ENCODE assay signal across 21 mouse cellular contexts in the genomic region with DNA sequence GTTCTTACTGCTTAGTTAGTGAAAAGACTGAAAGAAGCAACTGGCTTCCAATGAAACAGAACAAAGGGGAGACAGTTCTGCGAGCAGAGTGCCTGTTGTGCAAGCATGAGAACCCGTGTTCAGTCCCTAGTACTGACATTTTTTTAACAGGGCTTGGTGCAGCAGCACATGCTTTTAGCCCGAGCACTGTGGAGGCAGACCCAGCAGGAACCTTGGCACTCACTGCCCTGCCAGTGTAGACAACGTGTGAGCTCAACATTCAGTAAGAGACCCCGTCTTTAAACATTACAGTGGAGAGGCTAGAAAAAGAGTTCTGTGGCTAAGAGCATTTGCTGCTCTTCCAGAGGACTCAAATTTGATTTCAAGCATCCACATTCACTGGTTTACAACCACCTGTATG. TPM values are rescaled to one million over a fixed set of nuclear protein-coding genes. Genes with fewer than 3 reads are reported as not detected.
DNase-seq lines count a peak whose midpoint lies in the region; ATAC-seq lines count a peak whose summit lies in the region.
"Had no signal": no experiment of that assay in that cellular context is flagged by ENCODE, and none has a peak within 500 bp of the region (broad histone marks: within the 10 kb centered on the region; RNA-seq: fewer than 3 reads in every experiment).

No protein-coding gene starts in this region.

- no peaks in the 10 kb centered on the region for H3K4me1 ChIP-seq in heart, embryonic 11.5 days (ENCODE audit: control insufficient read depth, insufficient read depth, low read length)
- H3K4me1 ChIP-seq: embryonic facial prominence, embryonic 10.5 days; embryonic facial prominence, embryonic 12.5 days; forebrain, embryonic 13.5 days; forebrain, embryonic 15.5 days had no signal

- H3K27me3 ChIP-seq in heart, embryonic 11.5 days (ENCODE audit: control insufficient read depth, insufficient read depth, low read length), result no peaks in the 10 kb centered on the region
- H3K27me3 ChIP-seq: CH12.LX; embryonic facial prominence, embryonic 12.5 days; forebrain, embryonic 13.5 days; forebrain, embryonic 15.5 days; Patski had no signal

- H3K9ac ChIP-seq in heart, embryonic 11.5 days (ENCODE audit: low read depth, low read length), result no peak overlapping the region
- H3K9ac ChIP-seq: embryonic facial prominence, embryonic 12.5 days; forebrain, embryonic 13.5 days; forebrain, embryonic 15.5 days; forebrain, postnatal 0 days had no signal

- ATAC-seq in heart, embryonic 11.5 days (replicated peaks; ENCODE audit: insufficient number of reproducible peaks, low FRiP score, low TSS enrichment), result no peak
- ATAC-seq: activated CD4-positive, CD25-positive, alpha-beta regulatory T cell, adult 4 months; CD4-positive, CD25-positive, alpha-beta regulatory T cell, adult 4 months; forebrain, embryonic 13.5 days; forebrain, embryonic 15.5 days; forebrain, postnatal 0 days; Patski had no signal

- peaks cover 27% of the 10 kb centered on the region for H3K36me3 ChIP-seq in heart, embryonic 11.5 days (ENCODE audit: control insufficient read depth, insufficient read depth, low read length)

- WGBS in heart, embryonic 11.5 days (ENCODE audit: insufficient replicate concordance), result 94% methylated on average over 5 of the region's 5 CpGs

- no peaks in the 10 kb centered on the region for H3K9me3 ChIP-seq in heart, embryonic 11.5 days (replicated peaks; ENCODE audit: control insufficient read depth, low read length)
- H3K9me3 ChIP-seq: embryonic facial prominence, embryonic 10.5 days; embryonic facial prominence, embryonic 12.5 days; forebrain, embryonic 13.5 days; forebrain, embryonic 15.5 days; G1E had no signal

- no peak overlapping the region for H3K4me2 ChIP-seq in heart, embryonic 11.5 days
- H3K4me2 ChIP-seq: embryonic facial prominence, embryonic 12.5 days; forebrain, embryonic 13.5 days; forebrain, embryonic 15.5 days had no signal

- DNase-seq in cerebellum, adult 9-10 months, result peak; percentile 38
- DNase-seq in cerebellum, adult 11 months, result no peak
- DNase-seq in cerebellum, postnatal 25 days, result peak; percentile 53 to 67
- DNase-seq in cerebellum, postnatal 4 days (ENCODE audit: low spot score in 2 of 2), result no peak
- peak; percentile 60 for DNase-seq in adipocyte (ENCODE audit: low spot score)
- DNase-seq: adrenal gland, adult 2 months; adrenal gland, postnatal 10 days; adrenal gland, postnatal 25 days; B cell, adult 2 months; cerebellum, adult 11-12 months; forebrain, postnatal 0 days had no signal

- no peak overlapping the region for H3K27ac ChIP-seq in heart, embryonic 11.5 days (ENCODE audit: low read depth, low read length)
- H3K27ac ChIP-seq: embryonic facial prominence, embryonic 10.5 days; embryonic facial prominence, embryonic 12.5 days; forebrain, embryonic 13.5 days; forebrain, embryonic 15.5 days had no signal

- H3K4me3 ChIP-seq in heart, embryonic 11.5 days (ENCODE audit: low read depth, low read length), result no peak overlapping the region
- H3K4me3 ChIP-seq: embryonic facial prominence, embryonic 10.5 days; embryonic facial prominence, embryonic 12.5 days; forebrain, embryonic 13.5 days; forebrain, embryonic 15.5 days had no signal

RNA-seq across cellular contexts. Expression of a gene that starts 36.8 kb away (rescaled TPM):
- 25.7 and 28.9 TPM in 2 replicates for polyA plus RNA-seq in heart, embryonic 11.5 days (2014; fragmentation: Nextera tagmentation; extraction: Ambion mirVana)

RNA-seq across cellular contexts. Expression of a gene that starts 45.9 kb away (rescaled TPM):
- polyA plus RNA-seq in heart, embryonic 11.5 days (2014; fragmentation: Nextera tagmentation; extraction: Ambion mirVana), result 128 and 153 TPM in 2 replicates

Comparison
In these comparisons a context has a peak if more than half of its experiments do, and no peak if none do; other contexts are left out.
1. DNase-seq: peak in cerebellum, adult 9-10 months (single experiment), cerebellum, postnatal 25 days (2 of 2) and adipocyte (single experiment); none in cerebellum, adult 11 months (single experiment) and cerebellum, postnatal 4 days (0 of 2).